Mouse (Mus musculus) liver, embryonic 14.5 days (tissue): ENCODE data around the gene Ush2a.

Experiments
- CTCF ChIP-seq: IDR thresholded peaks from 2 replicates; pipeline ENCODE4 v1.5.1; 2016; ENCODE audit warnings: antibody characterized with exemption, low read depth, control low read depth
- EP300 ChIP-seq: IDR thresholded peaks from 2 replicates; pipeline ENCODE4 v1.6.1; 2016; ENCODE audit warnings: antibody characterized with exemption, low read depth

DNA sequence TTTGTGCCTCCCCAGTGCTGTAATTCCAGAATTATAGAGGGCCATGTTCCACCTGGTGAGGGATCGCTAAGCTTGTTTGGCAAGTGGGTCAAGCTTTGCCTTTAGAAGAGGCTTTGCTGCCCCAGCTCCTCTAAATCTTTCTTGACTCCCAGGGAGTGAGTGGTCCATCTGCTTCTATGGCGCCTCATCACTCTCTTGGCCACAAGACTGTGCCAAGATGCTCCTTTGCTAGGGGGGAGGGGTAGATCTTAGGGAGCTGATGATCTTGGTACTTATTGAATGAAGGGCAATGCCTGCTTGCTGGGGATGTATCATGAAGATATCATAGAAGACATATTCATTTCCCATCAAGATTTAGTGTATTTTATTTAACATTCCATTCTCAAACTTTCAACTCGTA, 279.7 kb downstream of the Ush2a start:
- TF ChIP-seq CTCF (no peak), EP300 (no peak)
